Mouse (Mus musculus) mesoderm, embryonic 11.5 days (tissue): ENCODE data around the gene Runx1.

Source experiments
- DNase-seq: peaks from one replicate; pipeline ENCODE4 v3.0.0-alpha.2; 2012; ENCODE audit warnings: low read depth, low spot score

Gene Runx1

DNA sequence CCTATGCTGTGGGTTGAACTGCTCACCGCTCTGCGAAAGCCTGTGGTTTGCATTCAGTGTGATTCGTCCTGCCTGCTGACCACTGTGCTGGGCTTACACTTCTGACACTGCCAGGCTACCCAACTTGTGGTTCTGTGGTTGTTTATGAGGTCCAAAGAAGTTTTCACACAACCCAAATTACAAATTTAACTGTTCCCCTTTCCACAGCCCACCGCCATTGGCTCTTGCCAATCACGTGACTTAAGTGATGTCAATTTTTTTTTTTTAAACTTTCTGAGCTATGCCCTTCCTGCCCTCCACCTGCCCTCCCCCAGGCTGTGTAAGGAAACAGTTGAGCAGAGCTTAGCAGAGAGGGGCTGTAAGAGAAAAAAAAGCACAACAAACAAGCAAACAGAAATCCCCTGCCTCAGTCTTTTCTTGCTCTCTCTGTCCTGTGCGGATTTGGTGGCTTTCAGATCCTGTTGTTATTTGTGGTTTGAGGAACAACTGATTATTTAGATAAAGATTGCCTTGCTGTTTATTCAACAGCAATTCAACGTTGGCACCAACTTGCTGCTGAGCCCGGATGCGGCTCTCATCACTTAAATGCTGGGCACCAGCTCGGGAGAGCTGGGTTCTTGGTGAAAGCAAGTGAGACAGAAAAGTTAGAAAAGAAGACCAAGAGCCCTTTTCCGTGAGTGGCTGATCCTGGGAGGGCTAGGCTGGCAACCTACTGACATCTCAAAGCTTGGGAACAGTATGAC is at the start of gene Runx1:
Runx1 (minus strand) TSS at position 242 of the 743 bp plus-strand sequence.
- DNase-seq = no peak

DNA sequence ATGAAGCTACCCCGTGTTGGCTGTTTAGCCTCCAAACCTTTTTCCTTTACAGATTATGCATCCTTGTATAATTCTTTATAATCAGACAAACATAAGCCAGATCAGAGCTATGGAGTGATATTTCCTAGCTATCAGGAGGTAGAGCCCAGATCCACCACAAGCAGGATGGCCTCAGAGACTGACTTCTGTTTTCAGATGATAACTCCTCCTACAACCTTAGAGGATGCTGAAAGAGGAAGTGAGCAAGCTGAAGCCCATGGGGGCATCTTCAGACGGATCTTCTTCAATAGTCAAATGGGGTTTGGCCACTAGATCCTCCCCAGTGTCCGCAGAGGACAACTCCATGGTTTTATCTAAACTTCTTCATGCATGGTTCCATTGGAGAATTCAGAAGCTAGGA is 48.1 kb upstream of the Runx1 start:
- DNase-seq = no peak

DNA sequence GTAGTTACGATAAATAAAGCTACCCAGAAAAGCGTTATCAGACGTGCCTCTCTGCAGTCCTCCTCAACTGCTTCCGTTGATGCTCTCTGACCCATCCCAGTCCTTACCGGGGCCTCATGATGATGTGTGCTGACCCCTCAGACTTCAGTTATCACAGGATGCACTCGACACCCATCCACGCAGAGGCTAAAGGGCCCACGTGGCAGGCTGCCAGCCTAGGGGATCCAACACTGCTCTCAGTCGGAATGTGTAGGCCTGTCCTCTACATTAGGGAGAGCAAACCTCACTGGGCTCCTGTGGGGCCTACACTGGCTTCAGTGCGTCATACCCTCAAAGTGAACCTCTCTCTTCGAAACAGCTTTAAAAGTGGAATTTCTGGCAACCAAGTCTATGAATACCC is 45.8 kb upstream of the Runx1 start:
- DNase-seq = no peak

DNA sequence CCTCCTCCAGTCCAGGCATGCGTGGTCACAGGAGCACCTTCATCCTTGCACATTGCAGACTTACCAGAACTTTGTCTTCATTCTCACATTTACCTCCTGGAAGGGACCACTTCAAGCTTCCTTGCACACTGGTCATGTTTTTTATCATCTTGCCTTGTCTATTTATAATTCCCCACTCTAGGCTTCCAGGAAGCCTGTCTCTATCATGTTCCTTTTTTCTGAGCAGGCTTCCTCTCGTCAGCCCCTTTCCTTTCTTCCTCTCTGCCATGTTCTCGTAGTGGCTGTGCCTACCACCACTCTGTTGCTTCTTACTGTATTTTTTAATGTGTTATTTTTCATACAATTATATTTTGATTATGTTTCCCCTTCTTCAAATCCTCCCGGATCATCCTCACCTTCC is 42.6 kb upstream of the Runx1 start:
- no peak for DNase-seq

DNA sequence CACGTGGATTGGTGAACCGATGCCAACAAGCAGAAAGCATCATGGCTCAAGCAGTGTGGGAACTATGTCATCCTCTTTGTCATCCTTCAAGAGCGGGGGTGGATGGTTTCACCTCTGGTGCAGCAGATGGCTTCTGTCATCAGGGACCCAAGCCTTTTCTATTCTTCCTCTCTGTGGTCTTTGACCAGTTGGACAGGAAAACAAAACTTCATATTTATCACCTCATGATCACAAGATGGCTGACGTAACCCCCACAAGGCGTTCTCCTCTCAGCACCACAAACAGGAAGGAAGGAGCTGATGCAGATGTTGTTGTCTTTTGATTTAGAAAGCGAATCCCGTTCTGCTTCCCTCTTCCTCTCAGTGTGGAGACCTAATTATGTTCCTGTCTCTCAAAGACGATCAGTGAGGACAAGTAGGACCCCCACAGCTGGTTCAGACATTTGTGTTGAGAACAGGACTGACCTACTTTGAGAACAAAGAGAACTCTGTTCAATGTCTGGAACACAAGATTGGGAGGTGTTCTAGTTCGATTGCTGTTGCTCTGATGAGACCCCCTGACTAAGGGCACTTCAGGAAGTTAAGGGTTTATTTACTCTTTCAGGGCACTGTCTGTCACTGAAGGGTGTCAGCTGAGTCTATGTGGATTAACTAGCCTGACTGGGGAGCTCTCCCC is 41.4 kb upstream of the Runx1 start:
- DNase-seq = no peak

DNA sequence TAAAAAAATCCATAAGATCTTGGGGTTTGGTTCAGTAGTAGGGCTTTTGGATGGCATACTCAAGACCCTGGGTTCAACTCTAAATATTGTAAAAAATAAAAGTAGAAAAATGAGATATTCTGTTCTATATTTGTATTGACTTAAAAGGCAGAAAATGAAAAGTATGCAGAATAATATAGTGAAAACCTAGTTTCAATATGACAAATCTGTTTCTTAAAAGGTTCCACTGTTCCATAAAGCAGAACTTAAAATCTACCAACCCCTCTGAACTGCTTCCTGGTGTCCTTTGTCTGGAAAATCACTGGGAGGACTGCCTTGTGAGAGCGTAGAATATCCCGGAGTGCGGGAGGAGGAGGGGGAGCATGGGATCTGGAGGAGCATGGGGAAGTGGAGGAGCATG is 39.4 kb upstream of the Runx1 start:
- no peak for DNase-seq

DNA sequence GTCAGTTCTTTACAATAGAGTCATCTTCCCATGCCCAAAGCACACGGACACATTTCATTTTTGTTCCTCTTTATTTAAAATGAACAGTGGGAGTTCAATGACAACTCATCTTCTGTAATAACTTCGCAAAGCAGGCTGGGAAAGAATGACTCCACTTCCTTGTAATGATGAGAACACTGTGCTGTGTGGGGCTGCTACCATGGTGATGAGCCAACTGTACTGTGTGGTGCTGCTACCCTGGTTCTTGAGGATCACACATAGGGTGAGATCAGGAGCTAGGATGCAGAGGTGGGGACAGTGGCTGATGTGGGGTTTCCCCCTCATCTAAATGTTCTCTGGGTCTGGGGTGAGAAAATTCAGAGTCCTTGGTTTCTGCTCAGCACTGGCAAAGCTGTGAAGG is 38.2 kb upstream of the Runx1 start:
- DNase-seq = no peak

DNA sequence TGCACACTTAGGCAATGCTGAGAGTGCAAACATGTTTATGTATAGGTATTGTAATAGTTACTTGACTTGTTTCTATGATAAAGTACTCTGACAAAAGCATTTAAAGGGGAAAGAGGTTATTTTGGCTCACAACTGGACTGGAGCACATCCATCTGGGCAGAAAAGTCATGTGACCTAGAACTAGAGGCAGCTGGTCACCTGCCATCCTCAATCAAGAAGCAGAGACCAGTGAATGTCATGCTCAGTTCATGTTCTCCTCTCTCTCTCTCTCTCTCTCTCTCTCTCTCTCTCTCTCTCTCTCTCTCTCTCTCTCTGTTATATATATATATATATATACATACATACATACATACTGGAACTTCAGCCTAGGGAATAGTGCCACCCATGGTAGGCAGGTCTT is 37.2 kb upstream of the Runx1 start:
- no peak for DNase-seq

DNA sequence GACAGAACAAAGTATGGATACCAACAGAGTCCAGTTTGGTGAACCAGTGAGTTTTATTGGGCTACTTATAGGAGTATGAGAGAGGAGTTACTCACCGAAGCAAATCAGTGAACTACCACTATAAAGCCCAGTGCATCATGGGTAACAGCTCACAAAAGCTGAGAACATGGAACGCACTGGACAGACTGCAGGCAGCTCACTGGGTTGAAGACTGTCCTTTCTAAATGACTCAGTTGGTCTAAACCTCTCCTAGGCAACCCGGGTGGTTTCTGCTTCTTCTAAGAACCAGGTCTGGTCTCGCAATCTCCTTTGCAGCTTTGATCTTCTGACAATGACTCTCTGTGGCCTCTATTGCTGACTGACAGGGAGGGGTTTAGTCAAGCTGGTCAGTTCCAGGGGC is 36.5 kb upstream of the Runx1 start:
- DNase-seq = no peak

DNA sequence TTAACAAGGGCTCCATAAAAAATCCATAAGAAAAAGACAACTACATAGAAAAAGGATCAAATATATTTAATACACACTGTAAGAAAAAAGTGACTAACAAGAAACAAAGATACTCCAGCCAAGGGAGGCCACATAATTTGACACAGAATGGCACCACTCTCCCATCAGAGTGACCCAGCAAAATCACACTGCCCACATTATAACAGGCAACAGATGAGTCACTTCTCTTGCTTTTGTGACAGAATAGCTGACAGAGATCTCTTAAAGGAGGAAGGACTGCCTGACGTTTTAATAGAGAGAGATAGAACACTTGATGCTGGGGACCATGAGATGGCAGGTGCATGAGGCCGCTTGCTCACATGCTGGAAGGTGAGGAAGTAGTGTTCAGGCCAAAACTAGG is 35.6 kb upstream of the Runx1 start:
- DNase-seq = no peak

DNA sequence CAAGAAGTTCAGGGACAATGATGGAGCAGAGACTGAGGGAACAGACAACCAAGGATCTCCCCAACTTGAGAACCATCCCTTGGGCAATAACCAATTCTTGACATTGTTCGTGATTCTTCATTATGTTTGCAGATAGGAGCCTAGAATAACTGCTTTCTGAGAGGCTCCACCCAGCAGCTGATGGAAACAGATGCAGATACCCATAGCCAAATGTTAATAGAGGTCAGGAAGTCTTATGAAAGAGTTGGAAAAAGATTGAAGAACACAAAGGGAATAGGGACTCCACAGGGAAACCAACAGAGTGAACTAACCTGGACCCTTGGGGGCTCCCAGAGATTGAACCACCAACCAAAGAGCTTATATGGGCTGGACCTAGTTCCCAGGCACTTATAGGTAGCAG is 34.7 kb upstream of the Runx1 start:
- DNase-seq = no peak

DNA sequence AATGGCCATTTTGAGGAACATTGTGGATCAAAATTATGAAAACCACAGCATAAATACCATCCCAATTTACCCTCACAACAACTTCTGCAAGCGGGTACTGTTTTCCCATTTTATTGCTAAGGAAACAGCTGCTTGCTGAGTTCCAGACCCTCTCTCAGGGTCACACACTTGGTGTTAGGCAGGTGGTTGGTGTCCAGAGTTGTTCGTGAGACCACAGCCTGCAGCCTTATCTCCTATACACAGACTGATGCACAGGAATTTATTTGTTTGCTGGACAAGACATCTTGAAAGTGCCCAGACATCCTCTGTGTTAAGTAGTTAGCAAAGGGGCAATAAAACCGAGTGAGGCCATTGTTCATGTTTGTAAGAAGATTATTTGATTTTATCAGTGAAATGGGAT is 30.8 kb upstream of the Runx1 start:
- no peak for DNase-seq

DNA sequence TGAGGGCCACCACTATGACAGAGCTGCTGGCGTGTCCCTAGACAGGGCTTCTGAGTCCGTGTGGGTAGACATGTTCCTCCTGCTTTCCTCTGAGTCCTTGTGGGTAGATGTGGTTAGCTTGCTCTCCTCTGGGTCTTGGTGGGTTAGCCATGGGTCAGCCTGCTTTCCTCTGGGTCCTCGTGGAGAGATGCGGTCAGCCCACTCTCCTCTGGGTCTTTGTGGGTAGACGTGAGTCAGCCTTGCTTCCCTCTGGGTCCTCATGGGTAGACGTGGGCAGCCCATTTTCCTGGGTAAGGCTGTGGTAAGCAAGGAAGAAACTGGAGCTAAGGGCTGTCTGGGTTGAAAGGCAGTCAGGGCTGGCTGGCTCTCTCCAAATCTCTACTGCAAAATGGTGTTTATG is 26.3 kb upstream of the Runx1 start:
- no peak for DNase-seq

DNA sequence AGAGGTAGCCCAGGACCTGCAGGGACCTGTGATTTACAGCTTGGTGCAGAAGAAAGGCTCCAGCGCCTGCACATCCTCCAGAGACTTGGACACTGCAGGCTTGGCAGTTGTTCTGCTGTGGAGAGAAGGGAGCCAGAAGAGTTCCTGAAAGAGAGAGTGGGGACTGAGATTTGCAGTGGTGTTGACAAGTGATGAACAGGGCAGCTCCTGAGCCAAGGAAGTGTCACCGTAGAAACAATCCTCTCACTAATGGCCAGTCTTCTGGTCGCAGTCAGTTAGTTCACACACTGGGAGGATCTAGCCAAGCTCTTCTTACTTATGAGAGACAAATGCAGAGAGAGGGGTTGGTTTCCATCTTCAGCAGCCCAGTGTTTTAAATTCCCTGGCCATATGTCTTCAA is 24.5 kb upstream of the Runx1 start:
- DNase-seq = no peak

DNA sequence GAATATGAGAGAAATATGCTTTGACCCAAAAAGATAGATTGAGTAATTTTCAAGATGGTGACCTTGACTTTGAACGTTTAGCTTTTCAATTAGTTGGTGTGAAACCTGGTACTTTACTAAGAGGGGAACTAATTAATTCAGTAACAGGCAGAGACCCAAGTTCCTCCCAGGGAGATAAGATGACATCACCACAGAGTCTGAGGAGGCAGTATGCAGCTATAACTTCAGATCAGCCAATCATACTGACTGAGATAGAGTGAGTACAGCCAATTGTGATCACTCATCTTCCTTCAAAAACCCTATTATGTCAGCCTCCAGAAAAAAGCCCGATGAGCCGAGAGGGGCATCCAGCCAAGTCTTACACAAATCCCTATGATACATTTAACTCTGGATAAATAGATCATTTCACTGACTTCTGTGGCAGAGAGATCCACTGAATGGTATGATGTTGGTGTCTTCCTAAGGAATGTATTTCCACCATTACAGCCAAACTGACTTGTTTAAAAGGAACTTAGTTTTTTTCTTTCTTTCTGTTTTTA is 21.9 kb upstream of the Runx1 start:
- no peak for DNase-seq

DNA sequence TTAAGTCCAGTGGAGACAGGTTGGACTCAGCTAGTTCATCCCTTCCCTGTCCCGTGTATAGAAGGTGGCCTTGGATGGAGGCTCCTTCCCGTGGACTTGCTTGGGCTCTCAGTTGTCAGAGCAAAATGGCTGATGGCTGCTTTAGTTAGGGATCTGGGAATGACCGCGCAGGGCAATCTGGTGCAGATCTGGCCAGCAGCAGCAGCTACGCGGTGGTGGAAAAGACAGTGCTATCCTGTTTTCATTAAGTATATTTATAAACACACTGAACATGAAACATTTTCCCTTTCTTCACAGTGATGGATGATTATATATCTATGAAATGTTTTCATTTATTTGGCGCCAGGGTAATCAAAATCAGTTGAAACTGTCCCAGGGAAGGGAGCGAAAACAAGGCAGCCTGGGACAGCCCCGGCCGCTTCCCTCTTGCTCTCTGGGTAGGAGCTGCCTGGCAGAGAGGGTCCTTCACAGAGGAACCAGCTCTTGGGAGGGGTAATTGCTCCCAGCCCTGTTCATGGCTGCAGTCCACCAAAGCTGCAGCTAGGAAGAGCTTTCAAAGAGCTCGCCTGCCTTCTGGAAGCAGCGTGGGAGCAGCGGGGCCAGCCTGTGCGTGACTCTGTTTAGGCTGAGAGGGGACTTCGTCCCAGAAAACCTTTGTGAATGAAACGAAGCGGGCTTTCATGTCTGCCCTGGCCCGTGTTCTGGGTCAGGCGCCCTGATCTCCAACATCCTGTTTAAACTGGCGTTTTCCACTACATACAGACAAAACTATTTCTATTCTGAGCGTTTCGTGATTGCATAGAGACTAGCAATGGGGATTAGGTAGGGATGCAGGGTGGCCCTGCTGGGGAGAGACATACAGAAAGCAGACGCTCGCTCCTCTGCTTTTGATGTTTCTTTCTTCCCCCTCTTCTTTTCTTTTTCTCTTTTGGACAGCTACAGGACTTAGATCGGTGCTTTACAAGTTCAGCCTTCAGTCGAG is 19.6 kb upstream of the Runx1 start:
- DNase-seq = peak; percentile 34

DNA sequence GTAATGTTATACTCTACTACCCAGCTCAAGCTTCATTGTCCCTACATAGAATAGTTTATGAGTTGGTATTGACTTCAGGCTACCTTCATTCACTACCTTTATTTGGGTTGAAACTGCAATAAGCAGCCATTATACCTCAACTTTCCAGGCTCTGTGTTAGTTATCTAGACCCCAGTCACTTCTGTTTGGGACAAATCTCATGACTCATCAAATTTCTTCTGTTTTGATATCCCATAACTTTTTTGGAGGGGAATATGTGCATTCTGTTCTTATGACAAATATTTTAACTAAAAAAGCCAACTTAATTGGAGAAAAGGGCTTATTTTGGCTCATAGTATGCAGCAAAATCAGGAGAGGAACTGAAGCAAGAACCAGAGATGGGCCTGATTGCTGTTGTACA is 12.8 kb upstream of the Runx1 start:
- DNase-seq = no peak

DNA sequence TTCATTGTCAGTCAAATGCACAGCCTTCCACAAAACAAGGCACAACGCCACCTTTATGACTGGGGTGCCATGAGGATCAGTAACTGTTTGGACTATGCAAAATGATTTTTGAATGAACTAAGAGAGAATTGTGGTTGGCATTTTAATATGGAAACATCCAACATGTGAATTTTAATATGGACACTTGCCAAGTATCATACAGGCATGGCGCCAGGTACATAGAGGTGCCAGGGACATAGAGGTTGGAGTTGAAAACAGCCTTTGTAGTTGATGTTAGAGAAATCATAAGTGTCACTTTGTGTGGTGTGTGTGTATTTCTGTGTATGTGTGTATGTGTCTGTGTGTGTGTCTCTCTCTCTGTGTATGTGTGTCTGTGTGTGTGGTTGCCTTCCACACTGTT is 5.4 kb upstream of the Runx1 start:
- no peak for DNase-seq

DNA sequence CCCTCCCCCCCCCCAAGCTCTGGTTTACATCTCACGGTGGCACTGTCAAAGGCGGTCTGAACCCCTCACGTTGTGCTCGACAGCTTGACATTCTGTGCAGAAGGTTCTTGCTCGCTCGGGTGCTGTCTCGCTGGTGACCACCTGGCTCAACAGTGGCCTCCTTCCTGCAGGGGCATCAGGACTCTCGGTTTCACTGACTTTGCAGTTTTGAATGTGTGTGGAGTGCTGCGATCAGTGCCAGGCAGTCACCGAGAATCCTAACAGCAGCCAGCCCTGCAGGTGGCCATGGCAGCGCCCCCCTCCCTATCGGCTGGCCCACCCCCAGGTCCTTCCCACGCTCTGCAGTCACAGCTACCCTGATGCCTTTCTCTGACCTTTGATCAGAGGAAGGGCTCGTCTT is 4.5 kb upstream of the Runx1 start:
- DNase-seq = no peak

DNA sequence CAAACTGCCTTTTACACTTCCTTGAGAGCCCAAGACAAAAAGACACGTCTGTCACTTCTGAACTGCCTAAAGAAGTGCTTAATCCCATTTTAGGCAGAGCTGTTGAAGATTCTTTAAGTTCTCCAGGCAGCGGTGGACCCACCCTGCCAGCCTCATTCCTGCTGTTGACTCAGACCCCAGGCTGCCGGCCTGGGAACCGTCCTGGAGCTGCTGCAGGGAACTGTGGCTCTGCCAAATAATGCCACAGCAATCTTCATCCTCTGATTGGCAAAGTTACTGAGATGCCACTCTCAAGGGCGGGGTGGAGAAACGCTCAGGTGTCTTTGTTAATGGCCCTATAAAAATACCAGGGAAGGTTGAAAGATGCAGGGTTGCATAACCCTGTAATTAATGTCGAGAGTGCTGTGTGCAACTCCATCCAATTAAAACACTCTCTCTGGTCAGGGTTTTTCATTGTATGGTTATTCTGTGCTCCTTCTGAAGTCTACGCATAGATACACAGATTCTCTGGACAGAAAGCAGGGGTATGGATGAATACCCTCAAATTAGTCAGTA is 2.4 kb upstream of the Runx1 start:
- no peak for DNase-seq

DNA sequence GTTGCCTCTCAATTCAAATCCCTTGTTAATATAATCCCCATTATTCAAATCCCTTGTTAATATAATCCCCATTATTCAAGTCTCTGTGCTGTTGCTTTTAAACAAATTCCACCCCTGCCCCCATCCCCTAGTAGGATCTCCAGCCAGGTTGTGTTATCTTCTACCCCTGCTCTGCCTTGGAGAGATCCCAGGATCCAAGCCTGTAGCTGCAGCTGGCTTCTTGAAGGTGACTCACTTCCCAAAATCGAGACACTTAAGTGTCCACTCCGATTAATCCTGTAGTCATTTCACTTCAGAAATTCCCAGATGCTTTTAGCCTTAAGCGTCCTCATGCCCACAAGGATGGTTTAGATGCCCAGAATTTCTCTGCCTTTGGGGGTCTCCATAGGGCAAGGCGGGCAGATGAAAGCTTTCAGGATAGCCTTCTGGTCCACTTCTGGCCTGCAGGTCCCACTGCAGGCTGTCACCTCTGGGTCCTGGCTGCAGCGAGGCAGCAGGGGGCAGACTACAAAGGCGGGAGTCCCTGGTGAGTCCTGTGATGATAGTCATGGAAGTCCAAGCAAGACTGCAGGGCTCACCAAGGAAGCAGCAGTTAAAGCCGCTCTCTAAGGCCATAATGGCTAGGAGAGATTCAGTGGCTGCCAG is 1.8 kb upstream of the Runx1 start:
- DNase-seq = no peak
